Mouse (Mus musculus): ENCODE results near the gene Rab3d. TPM values are rescaled to one million over a fixed set of nuclear protein-coding genes. Genes with fewer than 3 reads are reported as not detected.

The Rab3d gene
- polyA plus RNA-seq, 2 experiments from 2014 or later: 5.8 to 7.1 TPM

GRCm38 (mm10) chr9:21937711-21938175 is 19.8 kb upstream of the Rab3d start:
- ATAC-seq: no peak

- peak; percentile 95 for ATAC-seq
Measured at GRCm38 (mm10) chr9:21936692-21937570, 18.9 kb upstream of the Rab3d start, which contains the start of gene Plppr2. TSS of gene Plppr2 (plus strand) at chr9:21937033.

GRCm38 (mm10) chr9:21935466-21936131 is 17.6 kb upstream of the Rab3d start:
- ATAC-seq: no peak

- no peak for ATAC-seq
Measured at GRCm38 (mm10) chr9:21934021-21934420, 16.0 kb upstream of the Rab3d start.

GRCm38 (mm10) chr9:21932445-21933137 is 14.6 kb upstream of the Rab3d start:
- no peak for ATAC-seq

- ATAC-seq: no peak
Measured at GRCm38 (mm10) chr9:21932006-21932405, 14.0 kb upstream of the Rab3d start.

GRCm38 (mm10) chr9:21929208-21929607 is 11.2 kb upstream of the Rab3d start:
- ATAC-seq: no peak

GRCm38 (mm10) chr9:21927208-21927753 is 9.3 kb upstream of the Rab3d start, which contains the start of the genes Ccdc159 and Tmem205:
TSS of gene Ccdc159 (plus strand) at chr9:21927471.
TSS of gene Tmem205 (minus strand) at chr9:21927556.
- ATAC-seq: peak; percentile 23

GRCm38 (mm10) chr9:21926784-21927183 is 8.8 kb upstream of the Rab3d start:
- ATAC-seq: no peak

GRCm38 (mm10) chr9:21926155-21926554 is 8.2 kb upstream of the Rab3d start:
- no peak for ATAC-seq

- no peak for ATAC-seq
Measured at GRCm38 (mm10) chr9:21925506-21925905, 7.5 kb upstream of the Rab3d start.

- ATAC-seq: no peak
Measured at GRCm38 (mm10) chr9:21925034-21925433, 7.0 kb upstream of the Rab3d start.

- ATAC-seq: no peak
Measured at GRCm38 (mm10) chr9:21924099-21924493, 6.1 kb upstream of the Rab3d start.

- no peak for ATAC-seq
Measured at GRCm38 (mm10) chr9:21923490-21924098, 5.6 kb upstream of the Rab3d start.

GRCm38 (mm10) chr9:21923036-21923435 is 5.0 kb upstream of the Rab3d start:
- no peak for ATAC-seq

GRCm38 (mm10) chr9:21918692-21919384 is 846 bp upstream of the Rab3d start:
- no peak for ATAC-seq

- ATAC-seq: peak; percentile 15
Measured at GRCm38 (mm10) chr9:21917493-21918034, 428 bp downstream of the Rab3d start.

GRCm38 (mm10) chr9:21916851-21917492 is 1.0 kb downstream of the Rab3d start:
- ATAC-seq: no peak

GRCm38 (mm10) chr9:21909474-21910223 is 8.3 kb downstream of the Rab3d start:
- ATAC-seq: no peak

- ATAC-seq: no peak
Measured at GRCm38 (mm10) chr9:21908216-21908615, 9.8 kb downstream of the Rab3d start.

Data from activated CD4-positive, CD25-positive, alpha-beta regulatory T cell, adult 4 months (primary cell).